Mouse (Mus musculus) neural tube, embryonic 14.5 days (tissue): ENCODE results near the gene R3hdm4. TPM values are rescaled to one million over a fixed set of nuclear protein-coding genes. Genes with fewer than 3 reads are reported as not detected.

Experiments
- ATAC-seq: fragments of 200-750 bp; cut with Nextera tagmentation; 2 replicates; pipeline ENCODE4 v1.8.0; 2017; ENCODE audit warnings: low read depth, mild to moderate bottlenecking, moderate TSS enrichment, moderate library complexity
- H3K27ac ChIP-seq: fragments of 300-500 bp; sonication (generic); 2 replicates; pipeline ENCODE4 v1.5.1; 2014; ENCODE audit warnings: low read depth, mild to moderate bottlenecking, control low read depth, low read length, moderate library complexity, mixed read lengths
- H3K27me3 ChIP-seq: fragments of 300-500 bp; sonication (generic); 2 replicates; pipeline ENCODE4 v1.6.1; 2014; ENCODE audit warnings: low read length; ENCODE audit not compliant: control insufficient read depth, insufficient read depth
- H3K36me3 ChIP-seq: fragments of 300-500 bp; sonication (generic); 2 replicates; pipeline ENCODE4 v1.6.1; 2014; ENCODE audit warnings: low read length, mixed read lengths; ENCODE audit not compliant: control insufficient read depth, insufficient read depth
- H3K4me1 ChIP-seq: fragments of 300-500 bp; sonication (generic); 2 replicates; pipeline ENCODE4 v1.6.1; 2014; ENCODE audit warnings: low read length; ENCODE audit not compliant: control insufficient read depth, insufficient read depth
- H3K4me2 ChIP-seq: fragments of 300-500 bp; sonication (generic); 2 replicates; pipeline ENCODE4 v1.6.1; 2014; ENCODE audit warnings: mild to moderate bottlenecking, low read depth, low read length, control low read depth
- H3K4me3 ChIP-seq: fragments of 300-500 bp; sonication (generic); 2 replicates; pipeline ENCODE4 v1.5.1; 2014; ENCODE audit warnings: low read depth, low read length, control low read depth, mixed read lengths
- H3K9ac ChIP-seq: fragments of 300-500 bp; sonication (generic); replicated peaks from 2 replicates; pipeline ENCODE4 v1.6.1; 2014; ENCODE audit warnings: low read depth, mild to moderate bottlenecking, control low read depth, low read length, mixed read lengths
- H3K9me3 ChIP-seq: fragments of 300-500 bp; sonication (generic); 2 replicates; pipeline ENCODE4 v1.6.1; 2016; ENCODE audit warnings: low read length; ENCODE audit not compliant: control insufficient read depth
- WGBS: fragments of 180-500 bp; shearing (Covaris S2); extraction: QIAGEN DNeasy Blood & Tissue Kit; methylation state at CpG from one replicate; pipeline ENCODE4 v1.1.7; 2014; 5-methylcytosine and 5-hydroxymethylcytosine counted together
- polyA plus RNA-seq: library from polyadenylated mRNA; unstranded; fragments of >200 nt; fragmentation: Nextera tagmentation; extraction: Ambion mirVana; gene quantifications from 2 replicates; pipeline ENCODE4 v1.2.1, GENCODE M21; 2014

The R3hdm4 gene
- polyA plus RNA-seq, 1 experiment from 2014 or later: 265 TPM

DNA sequence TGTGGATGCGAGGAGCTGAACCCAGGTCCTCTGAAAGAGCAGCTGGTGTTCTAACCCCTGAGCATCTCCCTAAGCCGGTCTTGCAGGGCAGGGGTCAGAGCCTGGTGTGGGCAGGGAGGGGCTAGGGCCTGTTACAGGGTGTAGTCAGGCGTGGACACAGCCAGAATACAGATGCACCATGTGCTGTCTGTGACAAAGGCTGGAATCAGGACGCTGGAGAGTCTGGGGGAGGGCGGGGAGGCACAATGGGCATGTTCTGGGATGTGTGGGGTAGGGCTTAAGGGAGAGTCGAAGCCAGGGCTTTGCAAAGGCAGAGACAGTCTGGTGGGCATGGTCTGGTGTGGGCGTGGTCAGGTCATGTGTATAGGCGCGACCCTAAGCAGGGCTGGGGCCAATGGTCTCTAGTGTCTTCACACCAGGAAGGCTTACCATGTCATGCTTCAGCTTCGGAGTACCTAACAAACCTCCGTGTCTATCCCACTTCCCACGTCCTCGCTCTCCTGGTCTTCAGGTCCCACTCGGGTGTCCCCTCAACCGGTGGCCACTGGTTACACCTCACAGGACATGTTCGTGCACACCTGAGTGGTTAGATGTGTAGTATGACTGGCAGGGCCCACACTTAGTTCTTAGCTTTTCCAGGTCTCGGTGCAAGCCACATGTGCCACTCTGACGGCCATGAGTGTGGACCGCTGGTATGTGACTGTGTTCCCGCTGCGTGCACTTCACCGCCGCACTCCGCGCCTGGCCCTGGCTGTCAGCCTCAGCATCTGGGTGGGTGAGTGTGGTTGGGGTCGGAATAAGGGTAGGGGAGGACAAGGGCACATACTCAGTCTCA lies 735 bp downstream of the R3hdm4 start:
- no peak overlapping the region for H3K27ac ChIP-seq
- H3K27me3 ChIP-seq: peaks cover 60% of the 10 kb centered on the region
- no peak overlapping the region; the same call in 1 of the 2 replicates for H3K4me3 ChIP-seq
- 0 out of 2 replicates have a peak overlapping the region, but pooled peaks have one; percentile 7 for H3K9ac ChIP-seq
- H3K4me2 ChIP-seq: peak overlapping the region; percentile 44; the same call in 1 of the 2 replicates
- 14% methylated on average over 26 of the region's 26 CpGs for WGBS
- ATAC-seq: no peak
- no peaks in the 10 kb centered on the region for H3K36me3 ChIP-seq
- H3K4me1 ChIP-seq: peaks cover 16% of the 10 kb centered on the region
- H3K9me3 ChIP-seq: no peaks in the 10 kb centered on the region

DNA sequence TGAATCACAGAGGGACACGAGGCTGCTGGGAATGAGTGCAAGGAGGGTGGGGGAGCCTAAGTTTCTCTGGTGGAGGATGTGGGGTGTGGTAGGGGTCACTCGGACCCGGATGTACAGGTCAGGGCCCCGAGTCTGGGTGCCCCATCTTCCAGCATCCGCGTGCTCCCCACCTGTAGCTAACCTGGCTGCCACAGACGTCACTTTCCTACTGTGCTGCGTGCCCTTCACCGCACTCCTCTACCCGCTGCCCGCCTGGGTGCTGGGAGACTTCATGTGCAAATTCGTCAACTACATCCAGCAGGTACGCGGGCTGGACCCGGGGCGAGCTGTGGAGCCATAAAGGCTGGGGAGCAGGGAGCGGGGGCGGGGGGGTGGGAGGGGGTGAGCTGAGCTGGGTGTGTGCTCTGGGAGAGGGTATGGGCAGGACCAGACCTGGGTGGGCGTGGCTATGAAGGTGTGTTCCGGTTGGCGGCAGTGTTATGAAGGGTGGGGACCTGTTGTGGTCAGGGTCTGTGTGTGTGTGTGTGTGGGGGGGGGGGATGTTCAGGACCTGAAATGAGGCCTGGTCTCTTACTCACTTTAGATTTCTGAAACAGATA lies 1.7 kb downstream of the R3hdm4 start:
- 2% methylated on average over 21 of the region's 21 CpGs for WGBS
- Histone ChIP-seq H3K36me3 (no peaks in the 10 kb centered on the region), H3K9ac (no peak overlapping the region), H3K27ac (no peak overlapping the region), H3K27me3 (peaks cover 60% of the 10 kb centered on the region), H3K4me1 (peaks cover 22% of the 10 kb centered on the region), H3K4me2 (no peak overlapping the region), H3K9me3 (no peaks in the 10 kb centered on the region), H3K4me3 (no peak overlapping the region)
- ATAC-seq: no peak

DNA sequence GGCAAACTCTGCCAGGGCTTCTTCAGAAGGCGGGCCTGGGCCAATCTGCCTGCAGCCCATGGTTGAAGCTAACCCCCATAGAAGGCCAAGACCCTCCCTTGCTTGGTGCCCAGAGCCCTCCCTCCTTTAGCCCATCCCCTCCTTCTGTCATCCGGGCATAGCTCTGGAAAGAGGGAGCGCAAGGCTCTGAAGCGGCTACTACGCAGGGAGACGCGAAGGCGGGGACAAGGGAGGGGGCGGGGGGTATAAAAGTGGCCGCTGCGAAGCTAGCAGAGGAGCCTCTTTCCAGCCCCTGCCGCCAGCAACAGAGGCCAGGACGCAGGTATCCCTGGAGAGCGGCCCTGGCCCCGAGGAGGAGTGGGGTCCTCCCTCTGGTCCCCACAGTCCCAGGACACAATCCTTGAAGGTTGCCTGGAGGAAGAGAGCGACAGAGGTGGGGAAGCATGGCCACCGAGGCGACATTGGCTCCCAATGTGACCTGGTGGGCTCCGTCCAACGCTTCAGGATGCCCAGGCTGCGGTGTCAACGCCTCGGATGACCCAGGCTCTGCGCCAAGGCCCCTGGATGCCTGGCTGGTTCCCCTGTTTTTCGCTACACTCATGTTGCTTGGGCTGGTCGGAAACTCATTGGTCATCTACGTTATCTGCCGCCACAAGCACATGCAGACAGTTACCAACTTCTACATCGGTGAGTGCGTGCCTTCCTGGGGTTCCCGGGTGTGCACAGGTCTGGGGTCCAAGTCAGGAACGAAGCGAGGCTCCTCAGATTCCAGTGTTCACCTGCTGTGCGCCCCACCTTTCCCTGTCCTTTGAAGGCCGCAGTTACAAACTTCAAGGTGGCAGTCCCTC lies 2.6 kb downstream of the R3hdm4 start:
- peak overlapping the region; percentile 8; the same call in 1 of the 2 replicates for H3K4me2 ChIP-seq

DNA sequence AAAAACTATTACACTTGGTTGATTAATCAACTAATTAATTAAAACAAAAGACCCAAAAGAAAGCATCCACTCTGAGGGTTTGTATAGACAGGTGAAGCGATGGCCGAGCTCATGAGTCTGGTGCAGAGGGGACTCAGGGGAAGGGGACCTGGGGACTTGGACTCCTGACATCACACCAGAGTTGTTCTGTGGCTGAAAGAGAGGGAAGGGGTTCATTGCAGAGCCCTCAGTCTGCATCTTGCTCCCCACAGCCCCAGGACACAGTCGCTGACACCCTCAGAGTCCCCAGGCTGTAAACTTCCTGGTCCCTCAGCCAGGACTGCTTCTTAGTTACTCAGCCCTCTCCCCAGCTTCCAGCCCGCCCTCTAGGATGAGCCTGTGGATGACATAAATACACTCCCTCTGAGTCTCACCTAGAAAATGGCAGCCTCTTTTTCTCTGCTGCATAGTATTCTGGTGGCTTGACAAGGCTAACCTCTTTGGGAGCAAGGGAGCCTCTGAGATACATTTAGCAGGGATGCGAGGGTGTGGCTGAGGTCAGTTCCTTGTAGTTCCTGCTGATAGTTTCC lies 3.4 kb downstream of the R3hdm4 start:
- Histone ChIP-seq H3K4me2 (peak overlapping the region; percentile 95), H3K9me3 (no peaks in the 10 kb centered on the region), H3K4me3 (peak overlapping the region; percentile 71; the same call in 1 of the 2 replicates), H3K36me3 (no peaks in the 10 kb centered on the region), H3K4me1 (peaks cover 25% of the 10 kb centered on the region), H3K27me3 (peaks cover 51% of the 10 kb centered on the region), H3K27ac (no peak overlapping the region), H3K9ac (peak overlapping the region; percentile 98)
- WGBS: 72% methylated on average over 5 of the region's 5 CpGs
- no peak for ATAC-seq

More for the DNA sequence above, 2.6 kb downstream of the R3hdm4 start:
- Histone ChIP-seq H3K9ac (no peak overlapping the region), H3K4me1 (peaks cover 25% of the 10 kb centered on the region), H3K27ac (no peak overlapping the region), H3K27me3 (peaks cover 60% of the 10 kb centered on the region), H3K9me3 (no peaks in the 10 kb centered on the region), H3K4me3 (peak overlapping the region; percentile 9; the same call in 1 of the 2 replicates), H3K36me3 (no peaks in the 10 kb centered on the region)
- WGBS: 2% methylated on average over 35 of the region's 35 CpGs
- ATAC-seq: no peak

DNA sequence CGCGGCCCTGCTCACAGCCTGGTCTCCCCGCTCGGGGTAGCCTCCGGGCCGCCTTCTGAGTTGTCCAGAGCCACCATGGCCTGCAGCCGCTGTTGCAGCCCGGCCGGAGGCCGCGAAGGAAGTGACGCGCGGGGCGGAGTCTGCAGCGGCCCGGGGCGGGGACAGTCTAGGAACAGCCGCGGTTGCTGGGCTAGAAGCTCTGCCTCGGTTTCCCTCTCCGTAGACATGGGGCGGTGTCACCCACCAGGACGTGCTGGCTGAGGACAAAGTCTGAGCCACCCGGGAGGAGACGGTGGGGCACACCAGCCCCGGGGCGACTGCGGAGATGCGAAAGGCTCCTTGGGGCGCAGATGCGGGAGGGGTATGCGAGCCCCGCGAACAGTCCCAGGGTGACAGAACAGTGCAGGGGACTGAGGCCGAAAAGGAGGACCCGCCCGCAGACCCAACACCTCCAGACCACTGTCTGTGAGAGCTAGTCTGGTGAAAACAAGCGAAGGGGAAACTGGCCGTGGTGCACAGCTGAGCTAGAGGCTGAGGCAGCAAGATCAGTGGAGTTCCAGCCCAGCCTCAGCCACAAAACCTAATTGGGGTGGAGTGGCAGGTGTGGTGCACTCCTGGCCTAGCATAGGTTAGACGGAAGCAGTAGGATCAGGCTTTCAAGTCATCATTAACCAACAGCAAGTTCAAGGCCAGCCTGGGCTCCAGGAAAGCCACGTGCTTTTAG lies 4.0 kb downstream of the R3hdm4 start, which contains the start of gene Kiss1r:
Gene Kiss1r, plus strand, starts transcription at position 164 of the 724 bp plus-strand sequence.
- Histone ChIP-seq H3K36me3 (no peaks in the 10 kb centered on the region), H3K9ac (peak within 1 kb of the TSS; percentile 98), H3K27me3 (peaks cover 45% of the 10 kb centered on the region), H3K4me3 (peak within 1 kb of the TSS; percentile 71), H3K27ac (peak within 1 kb of the TSS; percentile 82), H3K4me2 (peak within 1 kb of the TSS; percentile 95), H3K4me1 (peaks cover 25% of the 10 kb centered on the region), H3K9me3 (no peaks in the 10 kb centered on the region)
- peak; percentile 86 for ATAC-seq
- 1% methylated on average over 42 of the region's 42 CpGs for WGBS

DNA sequence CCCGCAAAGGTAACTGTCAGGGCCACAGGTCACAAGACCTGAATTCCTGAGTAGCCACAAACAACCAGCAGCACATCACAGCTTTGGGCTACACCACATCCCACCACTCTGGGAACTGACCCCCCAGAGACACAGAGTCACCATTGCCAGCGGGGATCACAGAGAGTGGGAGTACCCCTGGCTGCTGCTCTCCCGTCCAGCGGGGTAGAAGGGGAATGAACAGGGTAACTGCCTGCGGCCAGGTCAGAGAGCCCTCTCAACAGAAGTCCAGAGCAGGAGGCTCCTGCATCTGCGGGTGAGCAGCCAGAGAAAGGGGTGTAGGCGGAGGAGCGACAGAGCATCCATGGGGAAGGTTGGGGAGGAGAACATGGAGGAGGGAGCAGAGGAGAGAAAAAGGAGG lies 4.9 kb downstream of the R3hdm4 start:
- Histone ChIP-seq H3K4me1 (peaks cover 25% of the 10 kb centered on the region), H3K9me3 (no peaks in the 10 kb centered on the region), H3K27ac (peak overlapping the region; percentile 82; the same call in 1 of the 2 replicates), H3K4me3 (peak overlapping the region; percentile 71), H3K36me3 (peaks cover 6% of the 10 kb centered on the region; the same call in 1 of the 2 replicates), H3K9ac (peak overlapping the region; percentile 98), H3K27me3 (peaks cover 37% of the 10 kb centered on the region), H3K4me2 (peak overlapping the region; percentile 95)
- 12% methylated on average over 8 of the region's 8 CpGs for WGBS
- ATAC-seq: no peak

DNA sequence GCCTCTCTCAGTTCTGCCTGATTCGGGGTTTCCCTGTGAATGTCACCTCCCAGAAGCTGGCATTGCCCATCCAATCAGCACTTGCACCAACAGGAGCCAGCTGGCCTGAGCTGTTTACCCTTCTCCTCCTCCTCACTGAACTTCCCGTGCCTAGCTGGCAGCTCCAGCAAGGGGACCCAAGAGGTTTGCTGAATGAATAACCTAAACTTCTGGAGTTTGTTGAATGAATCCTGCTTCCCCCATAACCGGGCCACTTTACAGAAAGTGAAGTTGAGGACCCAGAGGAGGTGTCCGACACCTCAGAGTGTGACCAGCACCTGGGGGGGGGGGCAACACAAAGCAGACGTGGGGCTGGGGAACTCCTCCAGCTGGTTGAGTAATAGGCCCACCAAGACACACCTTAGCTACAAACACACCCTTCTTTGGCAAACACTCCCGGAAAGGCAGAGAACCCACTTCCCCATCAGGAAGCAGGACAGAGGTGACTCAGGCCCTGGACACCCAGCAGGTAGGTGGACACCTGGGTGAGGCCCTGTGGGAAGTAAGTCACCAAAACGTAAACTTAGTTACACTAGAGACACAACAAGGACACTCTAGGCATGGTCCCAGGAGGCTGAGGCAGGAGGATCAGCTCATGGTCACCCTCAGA lies 5.9 kb downstream of the R3hdm4 start:
- H3K9ac ChIP-seq: no peak overlapping the region
- no peaks in the 10 kb centered on the region for H3K9me3 ChIP-seq
- peaks cover 9% of the 10 kb centered on the region; the same call in 1 of the 2 replicates for H3K36me3 ChIP-seq
- WGBS: 70% methylated on average over 7 of the region's 7 CpGs
- no peak overlapping the region for H3K27ac ChIP-seq
- ATAC-seq: no peak
- H3K4me3 ChIP-seq: peak overlapping the region; percentile 71; the same call in 1 of the 2 replicates
- peaks cover 27% of the 10 kb centered on the region for H3K27me3 ChIP-seq
- H3K4me1 ChIP-seq: peaks cover 23% of the 10 kb centered on the region
- H3K4me2 ChIP-seq: peak overlapping the region; percentile 95; the same call in 1 of the 2 replicates
